Mouse (Mus musculus) macrophage (primary cell): ENCODE data around the gene Acot1. TPM values are rescaled to one million over a fixed set of nuclear protein-coding genes. Genes with fewer than 3 reads are reported as not detected.
"Not testable (repeated sequence)": the region's sequence is repeated elsewhere in the genome, so short reads cannot be mapped to it uniquely, and the experiment has no call there.

Experiments
- H3K27ac ChIP-seq: fragments of 350-480 bp; formaldehyde crosslinking; 2 replicates; pipeline ENCODE4 v1.9.0; 2021
- H3K36me3 ChIP-seq: fragments of 350-480 bp; formaldehyde crosslinking; 2 replicates; pipeline ENCODE4 v1.9.0; 2021; ENCODE audit errors: inconsistent target
- H3K4me3 ChIP-seq: fragments of 350-480 bp; formaldehyde crosslinking; 2 replicates; pipeline ENCODE4 v1.9.0; 2021; ENCODE audit errors: inconsistent target
- H3K79me2 ChIP-seq: fragments of 350-480 bp; formaldehyde crosslinking; 2 replicates; pipeline ENCODE4 v1.9.0; 2021; ENCODE audit errors: inconsistent target
- WGBS: methylation state at CpG from one replicate; pipeline ENCODE4 v1.1.7; 2026; ENCODE audit warnings: inconsistent platforms; ENCODE audit not compliant: missing documents; 5-methylcytosine and 5-hydroxymethylcytosine counted together
- polyA plus RNA-seq: library from polyadenylated mRNA; stranded (reverse); fragments of 250-400 nt; gene quantifications from 3 replicates; pipeline ENCODE4 v1.2.4, GENCODE M21; 2018; ENCODE audit warnings: inconsistent platforms
- total RNA-seq, 78 experiments: library from RNA; depleted of rRNA; stranded (reverse); fragments of 250-400 nt; gene quantifications; 1 replicate in 9 of 78; 2 replicates in 24 of 78; 3 replicates in 43 of 78; 4 replicates in 2 of 78; pipeline ENCODE4 v1.2.4; 2018; ENCODE audit warnings: inconsistent platforms in 56 of 78

Gene Acot1
- total RNA-seq (2018; cell fraction: chromatin; rRNA removed): 1 to 10 TPM in 1 of 26 experiments, under 1 TPM in 3, not detected in 22; 0.43 to 1.5 (median 0.58) TPM
- 1 to 10 TPM in 13 of 26 experiments, under 1 TPM in 11, not detected in 2; 0.10 to 3.0 (median 1.3) TPM for total RNA-seq (2018; cell fraction: cytosol; rRNA removed)
- 1 to 10 TPM in 3 of 26 experiments, under 1 TPM in 6, not detected in 17; 0.35 to 1.7 (median 0.88) TPM for total RNA-seq (2018; cell fraction: nucleus; rRNA removed)
- polyA plus RNA-seq: 1.9 to 4.4 TPM (median 3.0 TPM) in 3 replicates

GRCm38 (mm10) chr12:84009171-84009965 is at the start of gene Acot1:
Gene Acot1 (plus strand): TSS chr12:84009490.
- 5% methylated on average over 44 of the region's 70 CpGs for WGBS
- peak within 1 kb of the TSS; percentile 11; the same call in 1 of the 2 replicates for H3K4me3 ChIP-seq
- not testable (repeated sequence) for H3K79me2 ChIP-seq, H3K27ac ChIP-seq, H3K36me3 ChIP-seq

GRCm38 (mm10) chr12:83965235-83965634 is 44.1 kb upstream of the Acot1 start:
- Histone ChIP-seq H3K4me3 (no peak overlapping the region), H3K36me3 (no peaks in the 10 kb centered on the region), H3K27ac (no peak overlapping the region), H3K79me2 (no peaks in the 10 kb centered on the region)
- WGBS: 92% methylated on average over 6 of the region's 7 CpGs

DNA sequence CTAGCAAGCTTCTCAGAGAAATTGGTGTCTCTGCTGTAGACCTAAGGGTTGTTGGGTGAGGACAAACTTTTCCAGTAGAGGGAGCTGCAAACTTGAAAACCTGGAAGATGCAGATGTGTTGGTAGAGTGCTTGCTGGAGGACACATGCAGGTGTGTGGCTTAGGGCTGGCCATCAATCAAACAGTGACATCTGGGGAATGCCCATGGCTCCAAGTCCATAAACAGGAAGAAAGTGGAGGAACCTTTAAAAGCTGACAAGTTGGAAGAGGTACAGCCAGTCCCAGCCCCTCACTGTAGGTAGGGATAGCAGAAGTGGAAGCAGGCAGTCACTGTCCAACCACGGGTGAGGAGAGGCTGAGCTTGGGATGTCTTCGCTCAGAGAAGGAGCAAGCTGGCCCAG is 37.2 kb upstream of the Acot1 start:
- 18% methylated on average over 2 of the region's 2 CpGs for WGBS

DNA sequence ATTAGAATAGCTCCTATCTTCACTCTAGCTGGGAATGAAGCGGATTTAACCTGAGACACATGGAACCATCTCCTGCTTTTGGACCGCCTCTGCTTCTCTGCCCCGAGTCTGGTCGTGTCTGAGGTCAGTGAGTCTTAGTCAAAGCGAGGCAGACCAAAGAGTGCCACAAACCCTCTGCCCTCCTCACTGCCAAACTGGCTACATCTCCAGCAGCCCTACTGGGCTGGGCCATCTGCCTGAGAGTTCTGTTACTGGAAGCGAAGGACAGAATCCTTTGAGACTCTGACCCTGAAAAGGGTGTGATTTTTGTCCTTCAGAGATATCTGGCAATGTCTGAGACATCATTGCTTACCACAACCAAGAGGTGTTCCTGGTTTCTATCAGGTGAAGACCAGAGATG is 30.4 kb upstream of the Acot1 start:
- Histone ChIP-seq H3K79me2 (no peaks in the 10 kb centered on the region), H3K36me3 (no peaks in the 10 kb centered on the region), H3K4me3 (no peak overlapping the region), H3K27ac (no peak overlapping the region)
- WGBS: 96% methylated on average over 6 of the region's 6 CpGs

More for the DNA sequence above, 37.2 kb upstream of the Acot1 start:
- no peaks in the 10 kb centered on the region for H3K36me3 ChIP-seq
- H3K4me3 ChIP-seq: no peak overlapping the region
- H3K79me2 ChIP-seq: no peaks in the 10 kb centered on the region
- H3K27ac ChIP-seq: no peak overlapping the region

DNA sequence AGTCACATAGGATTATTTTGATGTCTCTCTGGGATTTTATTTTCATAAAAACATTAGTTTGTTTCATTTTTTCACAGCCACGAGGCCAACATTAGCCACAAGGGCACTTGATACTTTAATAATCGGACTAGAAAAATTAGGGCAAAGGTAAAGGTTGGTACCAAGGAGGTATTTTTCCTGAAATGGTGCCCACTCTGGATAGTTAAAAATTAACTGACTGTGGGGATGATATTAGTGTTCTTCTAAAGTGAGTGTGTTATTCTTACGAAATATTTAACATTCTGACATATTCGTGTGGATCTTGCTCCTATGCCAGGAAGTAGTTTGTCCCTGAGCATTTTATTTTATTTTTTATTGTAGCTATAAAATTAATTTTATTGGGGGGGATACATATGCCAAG is 27.7 kb upstream of the Acot1 start:
- WGBS: 80% methylated on average over 4 of the region's 4 CpGs
- Histone ChIP-seq H3K36me3 (no peaks in the 10 kb centered on the region), H3K27ac (no peak overlapping the region), H3K79me2 (no peaks in the 10 kb centered on the region), H3K4me3 (no peak overlapping the region)

- no peak within 1 kb of the TSS for H3K27ac ChIP-seq
- H3K36me3 ChIP-seq: no peaks in the 10 kb centered on the region
- no peak within 1 kb of the TSS for H3K4me3 ChIP-seq
- 97% methylated on average over 4 of the region's 4 CpGs for WGBS
- H3K79me2 ChIP-seq: no peaks in the 10 kb centered on the region
These were observed 24.5 kb upstream of the Acot1 start, which contains the start of gene Heatr4 for GRCm38 (mm10) chr12:83984752-83985151. Gene Heatr4 (minus strand): TSS chr12:83984852.

GRCm38 (mm10) chr12:83987242-83987582 is 22.1 kb upstream of the Acot1 start:
- Histone ChIP-seq H3K27ac (peak overlapping the region; percentile 54), H3K79me2 (no peaks in the 10 kb centered on the region), H3K36me3 (no peaks in the 10 kb centered on the region), H3K4me3 (peak overlapping the region; percentile 39)
- 14% methylated on average over 8 of the region's 8 CpGs for WGBS

DNA sequence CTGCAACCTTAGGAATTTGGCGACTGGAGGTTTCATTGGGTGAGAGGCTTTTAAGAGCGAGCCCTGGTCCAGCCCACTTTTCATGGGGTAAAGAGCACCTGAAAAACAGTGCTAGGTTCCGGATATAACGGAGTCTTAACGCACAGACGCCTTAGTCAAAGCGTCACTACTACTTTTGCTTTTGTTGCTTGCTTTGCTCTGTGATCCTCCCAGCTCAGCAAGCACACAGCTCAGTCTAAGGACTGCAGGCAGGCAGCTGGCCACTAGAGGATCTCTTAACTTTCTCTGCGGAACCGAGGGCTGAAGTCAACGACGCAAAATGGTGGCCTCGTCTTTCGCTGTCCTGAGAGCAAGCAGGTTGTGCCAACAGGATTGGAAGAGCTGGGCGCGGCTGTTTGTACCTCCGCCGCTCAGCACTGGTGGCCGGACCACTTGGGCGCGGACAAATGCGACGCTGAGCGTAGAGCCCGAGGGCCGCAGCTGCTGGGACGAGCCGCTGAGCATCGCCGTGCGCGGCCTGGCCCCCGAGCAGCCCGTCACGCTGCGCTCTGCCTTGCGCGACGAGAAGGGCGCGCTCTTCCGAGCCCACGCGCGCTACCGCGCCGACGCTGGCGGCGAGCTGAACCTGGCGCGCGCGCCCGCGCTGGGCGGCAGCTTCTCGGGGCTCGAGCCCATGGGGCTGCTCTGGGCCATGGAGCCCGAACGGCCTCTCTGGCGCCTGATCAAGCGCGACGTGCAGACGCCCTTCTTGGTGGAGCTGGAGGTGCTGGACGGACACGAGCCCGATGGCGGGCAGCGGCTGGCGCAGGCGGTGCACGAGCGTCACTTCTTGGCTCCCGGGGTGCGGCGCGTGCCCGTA is 21.5 kb upstream of the Acot1 start, which contains the start of gene Acot2:
TSS of gene Acot2 (plus strand) at position 279 of the 859 bp plus-strand sequence.
- Histone ChIP-seq H3K27ac (peak within 1 kb of the TSS; percentile 54), H3K36me3 (no peaks in the 10 kb centered on the region), H3K79me2 (no peaks in the 10 kb centered on the region), H3K4me3 (peak within 1 kb of the TSS; percentile 39)
- 1% methylated on average over 67 of the region's 80 CpGs for WGBS

DNA sequence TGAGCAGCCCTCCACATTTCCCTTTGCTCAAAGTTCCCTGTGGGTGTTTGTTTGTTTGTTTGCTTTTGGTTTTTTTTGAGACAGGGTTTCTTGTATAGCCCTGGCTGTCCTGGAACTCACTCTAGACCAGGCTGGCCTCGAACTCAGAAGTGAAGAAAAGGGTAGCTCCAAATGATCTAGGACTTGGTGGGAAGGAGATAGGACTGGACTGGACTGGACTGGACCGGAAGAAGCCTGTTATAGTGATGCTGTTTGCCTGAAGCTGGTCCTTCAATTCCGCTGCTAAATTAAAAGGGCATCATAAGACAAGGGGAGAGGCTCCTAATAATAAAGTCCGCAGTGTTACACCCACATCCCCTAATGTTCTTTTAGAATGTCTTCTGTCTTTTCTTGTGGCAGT is 20.8 kb upstream of the Acot1 start:
- no peak overlapping the region for H3K27ac ChIP-seq
- WGBS: 62% methylated on average over 4 of the region's 4 CpGs
- 0 out of 2 replicates have a peak, but pooled peaks cover 3% of the 10 kb centered on the region for H3K36me3 ChIP-seq
- H3K4me3 ChIP-seq: peak overlapping the region; percentile 23
- no peaks in the 10 kb centered on the region for H3K79me2 ChIP-seq

GRCm38 (mm10) chr12:83989378-83989777 is 19.9 kb upstream of the Acot1 start:
- H3K4me3 ChIP-seq: no peak overlapping the region
- H3K27ac ChIP-seq: no peak overlapping the region
- 100% methylated on average over 4 of the region's 4 CpGs for WGBS
- no peaks in the 10 kb centered on the region for H3K79me2 ChIP-seq
- H3K36me3 ChIP-seq: 0 out of 2 replicates have a peak, but pooled peaks cover 3% of the 10 kb centered on the region

DNA sequence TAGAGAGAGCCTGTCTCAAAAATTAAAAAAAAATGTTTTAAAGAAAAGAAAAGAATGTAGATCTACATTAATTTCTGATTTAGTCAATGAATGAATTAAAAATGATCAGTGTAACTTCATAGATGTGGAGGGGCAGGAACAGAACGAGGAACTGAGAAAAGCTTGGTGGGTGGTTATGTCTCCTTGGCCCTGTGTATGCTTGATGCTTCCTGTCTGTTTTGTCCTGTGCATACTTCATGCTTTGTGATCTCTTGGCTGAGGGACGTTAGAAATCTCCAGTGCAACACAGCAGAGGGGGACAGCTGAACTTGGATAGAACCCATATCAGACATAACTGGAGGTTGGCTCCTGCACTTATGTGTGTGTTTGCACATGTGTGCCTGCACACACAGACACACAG is 12.1 kb upstream of the Acot1 start:
- Histone ChIP-seq H3K27ac (no peak overlapping the region), H3K36me3 (0 out of 2 replicates have a peak, but pooled peaks cover 3% of the 10 kb centered on the region), H3K79me2 (no peaks in the 10 kb centered on the region), H3K4me3 (no peak overlapping the region)
- WGBS: 20% methylated on average over 2 of the region's 2 CpGs

GRCm38 (mm10) chr12:83998341-83999107 is 10.8 kb upstream of the Acot1 start:
- Histone ChIP-seq H3K27ac (no peak overlapping the region), H3K79me2 (no peaks in the 10 kb centered on the region)
- 86% methylated on average over 11 of the region's 11 CpGs for WGBS

GRCm38 (mm10) chr12:83999237-83999636 is 10.1 kb upstream of the Acot1 start:
- H3K79me2 ChIP-seq, H3K36me3 ChIP-seq, H3K27ac ChIP-seq, H3K4me3 ChIP-seq: not testable (repeated sequence)
- WGBS: 33% methylated on average over 8 of the region's 8 CpGs

More at GRCm38 (mm10) chr12:83998341-83999107, 10.8 kb upstream of the Acot1 start:
- Histone ChIP-seq H3K4me3 (no peak overlapping the region), H3K36me3 (no peaks in the 10 kb centered on the region)

- Histone ChIP-seq H3K27ac (no peak overlapping the region), H3K79me2 (no peaks in the 10 kb centered on the region), H3K4me3 (no peak overlapping the region), H3K36me3 (no peaks in the 10 kb centered on the region)
- 90% methylated on average over 3 of the region's 3 CpGs for WGBS
These were observed 8.9 kb upstream of the Acot1 start for GRCm38 (mm10) chr12:84000418-84000817.
